Mouse (Mus musculus) testis, adult 2 months (tissue): Measurements from ENCODE around the gene Zan. TPM values are rescaled to one million over a fixed set of nuclear protein-coding genes. Genes with fewer than 3 reads are reported as not detected.

Experiments used
- H3K27ac ChIP-seq: fragments of 200-500 bp; 2 replicates; pipeline ENCODE4 v1.5.1; 2012; ENCODE audit warnings: low read depth, low read length; ENCODE audit not compliant: control insufficient read depth, insufficient read depth
- H3K27me3 ChIP-seq: fragments of 200-500 bp; 2 replicates; pipeline ENCODE4 v1.6.1; 2012; ENCODE audit warnings: mild to moderate bottlenecking, low read length, moderate library complexity; ENCODE audit not compliant: control insufficient read depth, insufficient read depth
- H3K36me3 ChIP-seq: fragments of 200-500 bp; 2 replicates; pipeline ENCODE4 v1.6.1; 2012; ENCODE audit warnings: mild to moderate bottlenecking, low read length; ENCODE audit not compliant: control insufficient read depth, insufficient read depth
- H3K4me1 ChIP-seq: fragments of 200-500 bp; 2 replicates; pipeline ENCODE4 v1.6.1; 2012; ENCODE audit warnings: low read length; ENCODE audit not compliant: control insufficient read depth, insufficient read depth
- H3K4me3 ChIP-seq: fragments of 200-500 bp; 2 replicates; pipeline ENCODE4 v1.5.1; 2012; ENCODE audit warnings: low read depth, mild to moderate bottlenecking, low read length, moderate library complexity, mixed read lengths; ENCODE audit not compliant: control insufficient read depth
- CTCF ChIP-seq: fragments of 200-500 bp; IDR thresholded peaks from 2 replicates; pipeline ENCODE4 v1.5.1; 2012; ENCODE audit warnings: low read depth, mild to moderate bottlenecking, inconsistent platforms, low read length, moderate library complexity; ENCODE audit not compliant: control insufficient read depth, insufficient read depth, insufficient replicate concordance
- POLR2A ChIP-seq: fragments of 200-500 bp; IDR thresholded peaks from 2 replicates; pipeline ENCODE4 v1.6.1; 2012; ENCODE audit warnings: low read depth, mild to moderate bottlenecking, inconsistent platforms, low read length, moderate library complexity; ENCODE audit not compliant: control insufficient read depth
- polyA plus RNA-seq: library from polyadenylated mRNA; depleted of rRNA; stranded (reverse); fragments of >200 nt; gene quantifications from 2 replicates; pipeline ENCODE4 v1.2.3, GENCODE M21; 2012

The Zan gene
- polyA plus RNA-seq, 1 experiment, result 11.5 TPM

DNA sequence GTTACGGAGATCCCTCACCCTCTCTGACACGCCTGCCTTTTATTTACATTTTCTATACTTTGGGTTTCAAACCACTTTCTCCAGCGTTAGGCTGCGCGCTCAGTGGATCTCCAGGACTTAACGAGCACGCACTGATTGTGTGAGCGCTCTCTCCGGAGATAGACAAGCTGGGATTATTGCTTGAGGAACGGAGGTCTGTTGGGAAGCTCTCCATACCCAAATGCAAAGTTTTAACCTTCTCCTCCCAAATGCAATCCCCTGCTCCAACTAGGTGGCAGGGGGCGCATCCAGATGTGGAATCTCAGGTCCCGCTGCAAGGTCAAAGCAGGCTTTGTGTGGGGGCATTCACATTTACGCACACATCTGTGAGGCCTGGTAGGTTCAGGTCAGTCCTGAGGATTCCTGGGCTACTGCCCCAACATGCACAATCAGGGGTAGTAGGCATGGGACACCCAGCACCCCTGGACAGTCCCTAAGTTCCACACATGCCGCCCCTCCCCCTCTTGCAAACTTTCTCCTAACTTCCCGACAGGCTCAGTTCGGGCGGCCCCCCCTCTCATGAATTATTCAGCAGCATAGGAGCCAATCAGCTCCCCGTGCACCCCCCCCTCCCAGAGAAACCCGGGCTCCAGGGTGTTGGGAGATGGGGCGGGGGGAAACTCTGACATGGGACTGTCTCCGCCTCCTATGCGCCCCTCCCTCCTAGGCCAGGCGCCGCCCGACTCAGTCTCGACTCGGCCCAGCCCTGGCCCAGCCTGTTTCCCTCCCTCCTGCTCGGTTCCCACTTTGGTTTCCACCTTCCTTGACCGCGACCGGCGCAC is 127.3 kb downstream of the Zan start, which contains the start of gene Ephb4:
Gene Ephb4, plus strand, starts transcription at position 726 of the 821 bp plus-strand sequence.
- peaks cover 2% of the 10 kb centered on the region; the same call in 1 of the 2 replicates for H3K4me1 ChIP-seq
- peak within 1 kb of the TSS; percentile 74 for H3K4me3 ChIP-seq
- H3K36me3 ChIP-seq, result no peaks in the 10 kb centered on the region
- TF ChIP-seq POLR2A (no peak), CTCF (no peak)
- no peaks in the 10 kb centered on the region for H3K27me3 ChIP-seq
- peak within 1 kb of the TSS; percentile 47 for H3K27ac ChIP-seq

DNA sequence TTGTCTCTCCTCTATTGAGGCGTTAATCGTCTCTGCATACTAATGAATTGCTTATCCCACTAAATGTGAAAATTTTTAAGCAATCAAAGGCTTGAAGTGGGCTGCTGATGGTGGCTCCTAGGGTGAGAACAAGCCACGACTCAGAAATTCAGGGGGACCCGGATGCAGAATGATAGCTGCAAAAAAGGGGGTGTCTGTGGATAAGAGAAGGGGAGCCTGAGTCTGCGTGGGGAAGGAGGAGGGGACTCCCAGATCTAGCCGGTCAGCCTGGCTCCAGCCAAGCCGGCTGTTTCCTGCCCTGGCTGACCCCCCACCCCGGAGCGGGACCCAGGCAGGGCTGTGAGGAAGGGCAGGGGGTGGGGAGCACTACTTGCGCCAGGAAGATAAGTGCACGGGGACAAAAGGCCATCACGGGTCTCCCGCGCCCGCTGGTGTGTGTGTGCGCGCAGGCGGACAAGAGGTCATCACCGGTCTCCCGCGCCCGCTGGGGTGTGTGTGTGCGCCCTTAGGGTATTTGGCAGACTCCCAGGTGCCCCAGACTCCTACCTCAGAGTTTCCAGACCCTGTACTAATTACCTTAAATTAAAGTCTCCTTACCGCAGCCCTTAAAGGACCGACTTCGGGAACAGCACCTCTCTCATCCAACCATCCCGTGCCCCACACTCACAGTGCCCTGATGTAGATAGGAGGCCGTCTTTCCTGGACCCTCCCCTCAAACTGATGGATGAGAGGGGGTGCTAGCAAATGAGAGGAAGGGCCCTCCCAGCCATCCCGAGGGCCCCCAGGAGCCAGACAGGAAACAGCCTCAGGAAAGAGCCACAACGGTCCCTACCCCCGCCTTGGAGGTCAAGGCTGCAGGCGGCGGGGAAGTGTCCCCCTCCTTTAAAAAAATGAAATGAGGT is 128.1 kb downstream of the Zan start:
- Histone ChIP-seq H3K4me1 (peaks cover 2% of the 10 kb centered on the region; the same call in 1 of the 2 replicates), H3K27ac (no peak overlapping the region), H3K4me3 (no peak overlapping the region), H3K36me3 (no peaks in the 10 kb centered on the region), H3K27me3 (no peaks in the 10 kb centered on the region)
- no peak for TF ChIP-seq POLR2A
- no peak for TF ChIP-seq CTCF

DNA sequence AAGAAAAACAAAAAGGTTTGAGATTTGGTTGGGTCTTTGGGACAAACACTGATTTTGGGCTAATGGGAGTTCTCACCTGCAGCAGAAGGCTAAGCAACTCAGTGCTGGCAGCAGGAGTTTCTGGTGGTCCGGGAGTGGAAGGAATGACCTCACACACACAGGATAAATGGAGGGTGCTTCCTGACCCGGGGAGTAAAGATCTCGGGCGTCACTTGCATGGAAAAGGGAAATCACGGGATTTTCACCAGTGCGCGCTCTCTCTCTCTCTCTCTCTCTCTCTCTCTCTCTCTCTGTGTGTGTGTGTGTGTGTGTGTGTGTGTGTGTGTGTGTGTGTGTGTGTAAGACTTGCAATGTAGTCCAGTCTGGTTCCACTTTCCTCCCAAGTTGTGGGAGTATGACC is 129.0 kb downstream of the Zan start:
- H3K27ac ChIP-seq, result no peak overlapping the region
- H3K36me3 ChIP-seq, result no peaks in the 10 kb centered on the region
- peaks cover 2% of the 10 kb centered on the region; the same call in 1 of the 2 replicates for H3K4me1 ChIP-seq
- no peak for TF ChIP-seq POLR2A
- TF ChIP-seq CTCF, result no peak
- H3K4me3 ChIP-seq, result no peak overlapping the region
- H3K27me3 ChIP-seq, result no peaks in the 10 kb centered on the region

DNA sequence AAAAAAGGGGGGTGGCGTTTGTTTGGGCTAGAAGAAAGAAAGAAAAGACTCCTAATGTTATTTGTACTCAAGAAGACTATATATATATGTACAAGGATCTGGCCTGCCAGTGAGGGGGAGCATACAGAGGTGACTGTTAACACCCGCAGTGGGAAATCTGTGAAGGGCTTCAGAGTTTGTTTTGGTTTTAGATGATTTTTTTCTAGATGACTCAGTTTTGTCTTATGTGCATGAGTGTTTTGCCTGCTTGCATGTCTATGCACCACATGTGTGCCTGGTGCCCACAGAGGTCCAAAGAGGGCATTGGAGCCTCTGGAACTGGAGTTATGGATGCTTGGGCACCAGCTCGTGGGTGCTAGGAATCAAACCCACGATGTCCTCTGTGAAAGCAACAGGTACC is 129.9 kb downstream of the Zan start:
- Histone ChIP-seq H3K4me3 (no peak overlapping the region), H3K27ac (no peak overlapping the region), H3K36me3 (no peaks in the 10 kb centered on the region), H3K27me3 (no peaks in the 10 kb centered on the region), H3K4me1 (peaks cover 2% of the 10 kb centered on the region; the same call in 1 of the 2 replicates)
- TF ChIP-seq CTCF (no peak), POLR2A (no peak)

DNA sequence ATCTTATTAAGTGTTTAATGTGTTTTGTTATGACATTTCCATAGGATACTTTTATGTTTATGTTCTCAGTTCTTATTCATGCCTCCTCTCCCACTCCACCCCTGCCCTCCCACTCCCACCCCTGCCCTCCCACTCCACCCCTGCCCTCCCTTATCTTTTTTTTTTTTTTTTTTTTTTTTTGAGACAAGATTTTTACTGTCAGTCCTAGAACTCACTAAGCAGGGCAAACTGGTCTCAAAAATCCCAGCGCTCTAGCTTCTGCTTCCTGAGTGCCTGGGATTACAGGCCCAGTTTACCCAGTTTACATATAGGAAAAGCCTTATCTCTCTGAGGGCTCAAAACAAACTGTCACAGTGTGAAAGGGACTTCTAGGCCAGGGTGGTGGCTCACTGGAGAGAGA is 130.5 kb downstream of the Zan start:
- Histone ChIP-seq H3K4me3 (no peak overlapping the region), H3K27me3 (no peaks in the 10 kb centered on the region), H3K27ac (no peak overlapping the region), H3K36me3 (no peaks in the 10 kb centered on the region), H3K4me1 (peaks cover 2% of the 10 kb centered on the region; the same call in 1 of the 2 replicates)
- no peak for TF ChIP-seq POLR2A
- no peak for TF ChIP-seq CTCF

DNA sequence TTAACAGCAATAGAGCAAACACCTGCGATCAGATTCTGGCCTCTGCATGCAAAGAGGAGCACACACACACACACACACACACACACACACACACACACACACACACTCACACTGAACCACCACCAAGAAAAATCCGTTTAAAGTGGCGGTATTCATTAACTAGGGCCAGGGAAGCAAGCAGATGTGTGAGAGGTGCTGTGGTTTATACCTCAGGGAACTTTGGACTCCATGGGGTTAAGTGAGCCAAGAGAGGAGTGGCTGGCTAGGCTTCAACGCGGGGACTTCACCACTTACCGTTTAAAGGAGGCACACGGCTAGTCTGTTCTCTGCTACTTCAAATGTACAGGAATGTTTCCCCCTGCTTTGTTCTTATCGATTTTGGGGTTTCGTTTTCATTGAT is 131.0 kb downstream of the Zan start:
- no peak overlapping the region for H3K4me3 ChIP-seq
- H3K27me3 ChIP-seq, result no peaks in the 10 kb centered on the region
- no peak overlapping the region for H3K27ac ChIP-seq
- no peaks in the 10 kb centered on the region for H3K36me3 ChIP-seq
- peaks cover 2% of the 10 kb centered on the region; the same call in 1 of the 2 replicates for H3K4me1 ChIP-seq
- no peak for TF ChIP-seq POLR2A
- TF ChIP-seq CTCF, result no peak

DNA sequence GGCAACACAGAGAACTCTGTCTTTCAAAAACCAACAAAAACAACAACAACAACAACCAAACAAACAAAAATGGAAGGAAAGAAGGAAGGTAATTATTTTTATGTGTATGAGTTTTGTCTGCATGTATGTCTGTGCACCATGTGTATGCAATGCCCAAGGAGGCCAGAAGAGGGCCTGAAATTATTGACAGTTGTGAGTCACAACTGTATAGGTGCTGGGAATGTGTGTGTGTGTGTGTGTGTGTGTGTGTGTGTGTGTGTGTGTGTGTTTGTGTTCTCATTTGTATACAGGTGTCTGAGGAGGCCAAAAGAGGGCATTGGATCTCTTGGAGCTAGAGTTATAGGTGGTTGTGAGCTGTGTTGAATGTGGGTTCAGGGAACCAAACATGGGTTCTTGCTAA is 133.0 kb downstream of the Zan start:
- peaks cover 10% of the 10 kb centered on the region for H3K4me1 ChIP-seq
- TF ChIP-seq POLR2A (no peak), CTCF (no peak)
- H3K36me3 ChIP-seq, result no peaks in the 10 kb centered on the region
- no peaks in the 10 kb centered on the region for H3K27me3 ChIP-seq
- H3K27ac ChIP-seq, result no peak overlapping the region
- H3K4me3 ChIP-seq, result no peak overlapping the region
